Mouse (Mus musculus) urinary bladder, adult 18-20 months (tissue): ENCODE measurements at regions not wholly inside any gene's neighbourhood (a gene's known extent, or its start where the extent isn't known, plus 50 kb on each side); places are given as distances from the start of the nearest gene placed in this dataset.
A peak's percentile ranks its signal among the peaks of the same experiment; 100 is the strongest.

ENCODE experiments used
- DNase-seq, 2 experiments: peaks; one replicate each; pipeline ENCODE4 v3.0.0; 2022; ENCODE audit warnings: low spot score in 2 of 2, mixed read lengths in 2 of 2

DNA sequence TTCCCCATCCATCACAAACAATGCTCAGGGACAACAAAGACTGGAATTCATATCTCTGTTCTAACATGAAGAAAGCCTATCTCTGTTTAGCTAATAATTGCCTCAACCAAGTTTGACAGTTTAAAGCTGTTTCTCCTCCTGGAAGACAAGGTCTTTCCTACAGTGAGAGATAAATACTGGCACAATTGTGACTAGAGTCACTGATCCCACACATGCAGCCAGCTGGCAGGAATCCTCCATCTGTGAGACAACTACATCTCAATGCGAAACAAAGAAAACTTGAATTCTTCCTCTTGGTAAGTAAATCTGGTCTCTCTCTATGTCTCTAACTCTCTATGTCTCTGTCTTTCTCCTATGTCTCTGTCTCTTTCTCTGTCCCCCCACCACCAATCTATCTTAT lies 239.1 kb upstream of the Nsun2 start:
- DNase-seq = no peak

DNA sequence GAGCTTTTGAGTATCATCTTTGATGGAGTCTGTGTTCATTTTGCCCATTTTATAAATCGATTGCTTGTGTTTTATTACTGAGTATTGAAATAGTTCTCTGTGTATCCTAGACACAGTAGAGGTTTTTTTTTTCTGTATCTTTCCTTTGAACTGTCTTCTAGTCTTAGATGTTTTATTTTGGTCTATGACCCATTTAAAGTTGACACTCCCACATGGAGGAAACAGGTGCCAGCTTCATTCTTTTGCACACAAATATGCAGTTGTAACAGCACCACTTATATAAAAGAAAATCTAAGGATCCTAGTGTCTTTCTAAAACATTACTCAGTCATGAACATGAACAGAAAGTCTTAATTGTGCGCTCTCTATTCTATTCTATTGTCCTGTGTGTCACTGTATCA lies 230.2 kb upstream of the Nsun2 start:
- no peak for DNase-seq

DNA sequence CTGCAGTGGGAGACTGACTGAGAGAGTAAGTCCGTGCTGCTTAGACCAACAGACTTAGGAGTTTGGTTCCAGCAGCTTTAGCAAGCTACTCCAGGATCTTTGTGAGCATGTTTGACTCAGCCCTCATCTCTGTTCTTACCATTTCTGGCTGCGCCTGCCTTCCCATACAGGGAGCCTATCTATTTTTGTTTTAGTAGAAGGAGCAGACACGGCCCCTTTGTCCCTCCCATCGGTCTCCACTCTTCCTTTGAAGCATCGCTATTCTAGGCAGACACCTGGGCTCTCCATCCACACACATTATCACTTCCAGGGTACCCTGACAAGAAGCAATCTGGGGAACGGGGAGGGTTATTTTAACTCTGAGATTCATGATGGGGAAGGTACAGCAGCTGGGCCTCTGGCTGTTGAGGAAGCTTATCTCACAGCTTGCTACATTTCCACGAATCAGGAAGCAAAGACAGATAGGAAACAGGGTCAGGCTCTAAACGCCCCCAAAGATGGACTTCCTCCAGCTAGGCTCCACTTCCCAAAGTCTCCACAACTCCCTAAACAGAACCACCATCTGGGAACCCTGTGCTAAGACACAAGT lies 203.0 kb upstream of the Nsun2 start:
- DNase-seq = no peak

DNA sequence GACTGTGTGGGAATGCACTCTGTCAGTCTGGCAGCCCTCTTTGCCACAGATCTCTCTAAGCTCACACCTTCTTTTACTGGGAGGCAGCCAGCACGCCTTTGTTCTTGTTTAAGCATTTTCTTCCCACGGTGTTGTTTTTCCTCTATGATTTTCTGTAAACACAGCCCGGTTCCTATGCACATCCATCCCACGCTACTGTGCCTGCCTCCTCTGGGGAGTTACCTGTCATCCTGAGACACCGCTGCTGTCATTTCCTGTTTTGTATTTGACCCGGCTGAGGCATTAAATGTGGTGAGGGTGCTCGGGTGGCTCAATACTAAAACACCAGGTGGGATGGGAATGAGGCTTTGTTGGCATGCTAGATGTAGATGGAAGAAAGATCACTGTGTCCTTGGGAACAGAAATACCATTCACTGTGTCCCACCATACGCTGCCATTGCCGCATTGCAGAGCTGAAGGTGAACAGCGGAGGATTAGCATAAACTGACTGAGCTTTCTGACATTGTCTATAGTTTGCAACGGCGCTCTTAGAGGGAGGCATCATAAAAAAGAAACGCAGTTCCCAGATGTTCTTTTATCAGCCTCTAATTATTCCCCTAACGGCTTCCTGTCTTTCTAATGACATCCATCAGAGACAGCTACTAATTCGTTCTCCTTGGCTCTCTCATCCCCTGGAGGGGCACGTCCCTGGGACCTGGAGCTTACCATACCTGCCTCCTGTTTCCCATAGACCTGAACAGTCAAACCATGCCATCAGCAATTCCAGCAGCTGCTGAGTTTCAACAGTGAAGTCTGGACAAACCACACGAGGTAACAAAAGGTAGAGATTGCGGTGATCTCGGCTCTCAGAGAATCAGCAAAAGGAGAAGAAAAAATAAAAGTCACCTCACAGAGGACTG lies 201.8 kb upstream of the Nsun2 start:
- no peak for DNase-seq

DNA sequence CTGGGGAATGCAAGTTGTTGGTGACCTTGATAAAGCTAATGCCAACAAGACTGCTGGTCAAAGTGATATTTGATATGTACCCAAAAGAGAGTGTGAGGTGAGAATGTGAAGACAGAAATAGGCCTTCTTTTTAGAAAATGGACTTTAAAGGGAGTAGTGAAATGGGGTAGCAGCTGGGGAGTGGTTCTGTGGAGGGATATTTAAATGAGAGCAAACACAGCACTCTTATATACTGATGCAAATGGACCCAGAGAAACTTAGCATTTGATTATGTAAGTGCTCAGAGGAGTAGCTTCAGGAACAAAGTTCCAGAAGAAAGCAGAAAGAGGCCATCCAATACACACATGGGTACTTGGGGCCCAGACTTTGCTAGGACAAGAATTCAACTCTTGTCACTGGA lies 189.7 kb upstream of the Nsun2 start:
- DNase-seq = no peak

DNA sequence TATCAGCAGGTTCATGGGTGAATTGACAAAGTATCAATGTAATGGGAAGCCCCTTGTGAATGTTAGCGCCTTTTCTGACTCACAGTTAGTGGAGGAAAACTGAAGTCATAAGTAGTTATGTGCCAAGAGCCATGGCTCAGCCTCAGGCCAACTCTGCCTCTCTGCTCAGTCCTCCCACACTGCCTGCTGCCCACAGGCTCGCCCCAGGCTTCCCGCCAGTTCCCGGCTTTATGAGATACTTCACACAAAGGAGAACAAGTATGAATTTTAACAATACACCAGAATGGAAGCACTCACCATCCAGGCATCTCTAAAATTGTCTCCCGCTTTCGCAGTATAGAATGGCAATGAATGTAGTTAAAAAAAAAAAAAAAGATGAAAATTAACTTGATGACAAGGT lies 176.1 kb upstream of the Nsun2 start:
- no peak for DNase-seq

DNA sequence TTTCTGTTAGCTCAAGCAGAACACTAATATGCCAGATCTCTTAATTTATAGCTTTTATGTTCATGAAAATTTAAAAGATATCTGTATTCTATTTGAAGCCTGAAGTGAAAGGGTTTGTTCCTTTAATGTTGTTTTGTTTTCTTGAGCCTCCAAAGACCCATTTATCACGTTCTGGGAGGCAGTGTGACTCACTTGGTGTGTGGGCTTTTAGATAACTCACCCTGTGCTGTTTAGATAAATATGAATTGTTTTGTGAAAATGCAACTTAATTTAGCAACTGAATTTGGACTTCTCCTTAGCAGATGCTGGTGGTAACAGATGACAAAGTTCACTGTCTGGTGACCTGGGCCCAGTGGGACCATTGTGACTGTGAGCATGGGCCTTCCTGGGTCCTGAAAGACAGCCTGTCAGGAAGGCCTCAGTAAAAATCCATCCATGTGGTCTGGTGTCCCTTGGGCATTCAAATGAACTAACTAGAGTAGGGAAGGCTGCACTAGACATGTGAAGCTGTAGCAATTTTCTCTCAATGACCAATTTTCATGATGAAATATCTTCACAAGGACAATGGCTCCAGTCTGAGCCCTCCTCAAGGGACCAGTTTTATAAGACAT lies 167.6 kb upstream of the Nsun2 start:
- DNase-seq = no peak

DNA sequence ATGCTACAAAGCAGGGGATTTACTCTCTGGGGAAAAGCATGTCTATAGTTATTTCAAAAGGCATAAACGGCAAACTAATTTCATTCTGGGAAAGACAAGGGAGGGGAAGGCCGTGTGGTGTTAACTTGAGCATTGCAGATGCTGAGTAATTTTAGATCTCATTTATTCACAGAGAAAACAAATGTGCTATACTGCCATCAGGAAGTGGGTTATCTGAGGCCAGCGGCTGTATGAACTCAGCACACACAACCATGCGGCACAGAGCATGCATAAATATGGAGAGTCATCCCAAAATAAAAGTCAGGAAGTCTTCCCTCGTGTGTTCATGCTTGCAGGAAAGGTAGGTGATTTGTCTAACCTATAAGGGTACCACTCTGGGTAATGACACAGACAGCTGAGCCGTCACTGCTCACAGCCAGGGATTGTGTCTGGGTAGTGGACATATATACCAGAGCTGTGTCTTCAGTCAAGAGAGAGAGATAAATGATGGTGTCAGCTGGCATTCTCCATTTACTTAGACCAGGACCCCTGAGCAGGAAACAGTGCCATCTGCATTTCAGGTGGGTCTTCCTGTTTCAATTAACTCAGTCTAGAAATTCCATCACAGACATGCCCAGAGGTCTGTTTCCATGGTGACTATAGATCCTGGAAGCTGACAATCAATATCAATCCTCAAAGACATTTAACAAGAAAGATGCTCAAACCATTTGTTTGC lies 160.3 kb upstream of the Nsun2 start:
- no peak for DNase-seq

DNA sequence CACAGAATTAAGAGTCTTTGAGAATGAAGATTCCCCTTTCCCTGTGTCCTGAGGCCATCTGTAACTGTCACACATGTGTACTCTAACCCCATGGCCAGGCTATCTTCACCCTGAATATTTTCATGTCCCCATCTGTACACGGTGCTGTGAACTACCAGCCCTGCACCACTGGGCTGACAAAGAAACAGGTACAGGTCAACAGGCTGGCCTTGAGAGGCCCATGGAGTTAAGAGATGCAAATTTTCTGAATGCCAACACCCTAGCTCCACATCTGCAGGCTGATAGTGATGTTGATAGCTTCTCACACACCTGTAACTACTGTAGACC lies 159.8 kb upstream of the Nsun2 start:
- no peak for DNase-seq

DNA sequence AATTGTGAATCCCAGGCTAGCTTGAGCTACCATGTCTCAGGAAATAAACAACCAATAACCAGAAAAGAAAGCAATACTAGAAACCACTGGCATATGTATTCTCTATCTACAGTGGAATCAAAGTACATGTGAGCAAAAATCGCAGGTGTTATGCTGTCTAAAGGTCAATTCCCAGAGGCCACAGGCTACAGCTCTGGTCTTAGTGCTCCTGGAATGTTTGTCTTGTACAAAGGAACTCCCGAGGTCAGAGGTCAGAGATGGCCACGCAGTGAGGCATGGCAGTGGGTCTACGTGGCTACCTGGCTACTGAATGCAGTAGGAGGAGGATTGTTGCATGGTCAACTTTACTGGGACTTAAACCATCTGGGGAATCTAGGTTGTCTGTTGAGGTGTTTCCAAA lies 153.1 kb upstream of the Nsun2 start:
- no peak for DNase-seq

DNA sequence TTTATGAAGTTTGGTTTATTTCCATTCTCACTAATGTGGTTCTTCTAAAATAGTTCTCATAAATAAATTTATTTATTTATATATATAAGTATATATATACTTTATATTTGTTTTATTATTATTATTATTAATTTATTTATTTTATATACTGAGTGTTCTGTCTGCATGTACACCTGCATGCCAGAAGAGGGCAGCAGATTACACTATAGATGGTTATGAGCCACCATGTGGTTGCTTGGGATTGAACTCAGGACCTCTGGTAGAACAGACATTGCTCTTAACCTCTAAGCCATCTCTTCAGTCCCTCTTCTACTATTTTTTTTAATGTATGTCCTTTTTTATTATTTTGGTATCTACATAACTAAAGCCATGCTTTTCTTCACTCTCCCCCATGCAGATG lies 148.8 kb upstream of the Nsun2 start:
- no peak for DNase-seq

DNA sequence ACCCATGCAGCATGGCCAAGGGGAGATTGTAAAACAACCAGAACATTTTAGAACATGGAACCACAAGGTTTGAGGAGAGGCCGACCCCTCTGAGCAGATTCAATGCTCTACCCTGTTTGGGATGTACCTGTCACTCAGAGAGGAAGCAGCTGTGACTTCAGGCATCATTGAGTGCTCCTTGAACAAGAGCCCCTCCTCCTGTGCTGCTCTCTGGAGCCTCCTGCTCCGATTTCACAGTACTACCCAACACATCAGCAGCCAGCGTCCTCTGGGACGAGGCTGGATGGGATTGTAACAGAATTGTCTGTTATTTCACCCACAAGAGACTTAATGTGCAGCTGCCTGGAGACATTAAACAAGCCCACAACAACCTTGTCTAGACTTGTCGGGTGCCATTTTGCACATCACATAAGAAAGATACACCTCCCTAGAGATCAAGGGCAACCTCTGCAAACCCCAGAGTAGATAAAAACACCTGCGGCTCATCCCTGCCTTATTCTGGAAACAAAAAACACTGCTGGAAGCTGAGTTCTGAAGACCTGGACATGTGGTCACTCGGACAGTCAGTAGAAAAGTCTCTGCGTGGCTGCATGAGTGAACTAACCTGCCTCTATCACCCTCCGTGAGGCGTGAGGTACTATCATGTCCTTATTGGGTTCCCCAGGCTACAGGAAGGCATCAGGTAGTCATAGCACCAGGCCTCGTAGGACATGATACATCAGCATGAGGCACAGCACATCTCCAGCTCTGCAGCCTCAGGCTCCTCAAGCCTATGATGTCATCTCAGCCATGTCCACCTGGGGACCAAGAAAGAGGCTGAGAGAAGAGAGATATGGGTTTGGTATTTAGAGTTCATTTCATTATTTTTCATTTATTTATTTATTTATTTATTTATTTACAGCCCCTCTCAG lies 140.4 kb upstream of the Nsun2 start:
- no peak for DNase-seq

DNA sequence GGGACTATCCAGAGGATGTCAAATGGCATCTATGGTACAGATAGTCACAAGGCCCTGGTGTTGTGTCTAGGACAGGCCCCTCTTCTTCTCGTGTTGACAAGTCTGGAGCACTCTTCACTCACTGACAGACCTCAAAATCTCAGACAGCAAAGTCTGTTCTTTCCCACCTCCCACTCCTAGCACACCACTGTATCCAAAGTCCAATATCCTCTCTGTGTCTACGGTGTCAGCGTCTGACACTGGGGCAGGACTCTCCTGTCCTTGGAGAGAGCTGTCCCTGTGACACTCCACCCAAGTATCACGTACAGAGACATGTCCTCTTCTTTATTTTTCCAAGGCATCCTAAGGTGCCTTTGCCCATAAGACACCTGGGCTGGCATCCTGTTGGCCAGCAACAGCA lies 139.0 kb upstream of the Nsun2 start:
- no peak for DNase-seq

DNA sequence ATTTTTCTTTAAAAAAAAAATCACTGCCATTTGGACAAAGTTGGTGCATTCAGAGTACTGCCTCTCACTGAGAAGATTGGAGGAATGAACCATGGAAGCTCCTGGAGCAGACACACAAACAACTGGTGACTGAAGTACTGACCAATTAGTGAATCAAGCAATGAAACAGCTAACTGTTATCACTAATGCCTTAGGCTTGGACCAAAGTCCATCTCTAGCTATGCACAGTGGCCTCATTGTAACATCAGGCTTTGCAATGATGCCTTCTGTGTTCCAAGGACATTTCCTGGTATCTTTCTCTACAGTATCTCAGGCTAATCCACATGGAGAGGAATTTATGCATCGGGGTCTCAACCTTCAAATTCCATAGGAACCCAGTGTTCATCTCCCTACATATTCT lies 123.2 kb upstream of the Nsun2 start:
- no peak for DNase-seq

DNA sequence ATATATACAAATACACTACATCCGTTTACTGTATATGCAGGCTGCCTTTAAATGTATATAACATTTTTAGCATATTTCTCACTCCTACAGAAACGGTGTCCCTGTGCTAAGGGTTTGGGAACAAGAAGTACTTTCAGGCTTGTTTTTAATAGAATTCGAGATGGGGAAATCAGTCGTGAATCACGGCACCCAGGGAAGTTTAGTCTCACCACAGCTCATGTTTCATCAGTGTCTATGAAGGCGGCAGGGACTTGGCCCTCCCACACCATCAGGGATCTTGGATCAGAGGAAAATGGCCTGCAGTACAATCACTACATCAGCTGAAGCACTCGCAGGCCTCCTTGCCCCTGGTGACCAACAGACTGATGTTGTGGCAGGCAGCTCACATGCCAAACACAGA lies 118.7 kb upstream of the Nsun2 start:
- no peak for DNase-seq

DNA sequence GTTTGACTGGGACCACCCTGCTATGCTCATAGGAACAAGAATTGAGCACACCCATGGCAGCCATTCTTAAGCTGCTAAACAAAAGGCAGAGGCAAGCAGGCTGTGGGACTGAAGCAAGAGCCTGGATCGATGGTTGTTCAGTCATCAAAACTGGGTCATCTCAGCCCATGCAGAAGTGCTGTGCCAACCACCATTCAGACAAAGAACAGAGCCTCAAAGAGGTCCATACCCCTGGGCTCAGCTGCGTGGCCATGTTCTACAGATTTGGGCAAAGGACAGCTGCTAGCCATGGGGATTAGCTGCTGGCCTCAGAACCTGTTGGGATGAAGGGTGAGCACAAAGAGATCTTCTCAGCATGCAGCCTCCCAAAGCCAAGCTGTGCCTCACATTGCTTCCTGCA lies 116.8 kb upstream of the Nsun2 start:
- no peak for DNase-seq

DNA sequence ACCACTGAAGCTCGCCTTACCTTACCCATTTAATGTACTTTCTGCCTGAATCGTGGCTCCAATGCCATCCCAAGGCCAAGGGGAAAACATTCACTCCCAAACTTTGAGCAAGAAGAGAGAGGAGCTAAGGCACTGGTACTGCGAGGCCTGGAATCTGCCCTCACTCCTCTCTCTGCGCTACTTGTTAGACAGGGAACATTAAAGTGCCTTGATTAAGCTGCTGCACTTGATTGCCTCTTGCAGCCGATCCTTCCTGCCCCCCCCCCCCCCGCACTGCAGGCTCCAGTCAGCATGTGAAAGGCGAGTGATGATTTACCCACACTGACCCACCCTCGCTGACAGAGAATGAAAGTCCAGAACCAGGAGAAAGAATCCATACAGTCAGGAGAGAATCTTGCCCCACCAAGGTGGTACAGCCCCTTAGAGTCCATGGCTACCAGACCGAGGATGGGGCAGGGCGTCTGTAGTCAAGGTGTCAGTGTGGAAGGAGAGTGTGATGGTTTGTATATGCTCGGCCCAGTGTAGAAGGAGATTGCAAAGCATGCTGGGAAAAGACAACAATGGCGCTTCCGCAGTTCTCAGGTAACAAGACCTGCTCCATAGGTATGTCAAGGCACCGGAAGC lies 115.6 kb upstream of the Nsun2 start:
- DNase-seq = no peak

DNA sequence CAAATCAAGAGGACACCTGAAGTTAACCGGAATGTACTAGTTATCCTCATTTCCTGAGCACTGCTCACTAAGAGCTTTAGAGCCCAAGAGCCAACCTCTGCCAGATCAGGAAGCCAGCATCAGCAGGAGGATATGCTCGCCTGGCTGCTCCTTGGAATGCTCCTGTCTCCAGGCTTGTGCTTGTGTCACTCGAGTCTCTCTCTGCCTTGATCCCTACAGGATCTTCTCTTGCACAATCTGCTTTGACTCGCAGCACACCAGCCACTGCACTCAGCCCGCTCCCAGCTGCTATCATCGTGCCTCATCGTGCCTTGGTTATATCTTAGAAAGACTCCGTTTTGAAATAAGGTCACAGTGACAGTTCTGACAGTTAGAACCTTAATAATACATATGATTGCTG lies 113.4 kb upstream of the Nsun2 start:
- DNase-seq = no peak

DNA sequence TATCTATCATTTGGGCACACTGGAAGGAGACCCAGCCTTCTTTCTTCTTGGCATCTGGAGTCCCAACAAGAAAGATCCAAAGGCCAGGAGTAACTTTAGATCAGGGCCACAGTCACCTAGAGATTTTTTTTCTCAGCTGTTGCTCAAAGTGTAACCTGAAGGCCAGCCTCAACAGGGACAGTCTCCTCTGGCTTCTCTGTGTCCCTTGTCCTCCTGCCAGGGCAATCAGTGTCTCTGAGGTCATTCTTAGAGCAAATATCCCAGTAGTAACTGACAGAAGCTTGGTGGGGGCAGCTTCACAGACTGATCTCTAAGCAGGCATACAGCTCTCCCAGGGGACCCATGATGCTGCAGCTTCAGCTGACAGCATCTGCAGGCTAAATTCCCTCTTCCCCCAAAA lies 111.6 kb upstream of the Nsun2 start:
- DNase-seq = no peak

DNA sequence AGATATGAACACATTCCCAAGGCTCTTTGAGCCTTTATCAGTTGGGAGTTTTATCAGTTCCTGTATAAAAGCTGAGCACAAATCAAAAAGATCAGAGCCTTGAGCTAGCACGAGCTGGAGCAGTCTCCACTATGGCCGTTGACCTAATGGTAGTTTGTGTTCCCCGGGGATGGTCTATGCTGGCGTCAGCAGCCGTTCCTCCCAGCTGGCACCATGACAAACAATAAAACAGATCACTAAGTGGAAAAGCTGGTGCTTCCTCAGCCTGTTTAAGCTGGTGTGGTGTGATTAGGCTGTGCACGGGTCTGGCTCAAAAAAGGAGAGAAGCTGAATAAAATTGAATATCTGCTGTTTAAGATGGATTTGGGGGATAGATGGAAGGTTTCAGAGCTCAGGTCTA lies 107.4 kb upstream of the Nsun2 start:
- DNase-seq = peak in 1 of 2 experiments; percentile 10

DNA sequence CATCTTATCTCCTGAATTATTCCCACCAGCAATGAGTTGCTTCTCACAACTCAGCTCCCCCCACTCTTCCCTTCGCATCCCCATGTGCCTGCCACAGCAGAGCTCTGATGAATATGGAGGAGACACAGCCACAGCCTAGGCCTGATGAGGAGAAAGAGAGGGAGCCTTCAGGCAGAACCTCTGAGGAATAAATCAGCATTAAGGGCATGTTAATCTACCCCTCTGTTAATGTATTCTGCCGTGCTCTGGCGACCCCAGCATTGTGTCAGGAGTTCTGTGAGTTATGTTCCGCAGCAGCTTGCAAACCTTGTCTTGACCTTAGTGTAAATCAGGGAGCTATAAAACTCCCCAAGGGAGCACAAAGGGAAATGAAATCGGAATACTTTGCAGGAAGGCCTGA lies 104.0 kb upstream of the Nsun2 start:
- DNase-seq = no peak
